Mouse (Mus musculus): Measurements from ENCODE around the gene Nr2e1.

DNA sequence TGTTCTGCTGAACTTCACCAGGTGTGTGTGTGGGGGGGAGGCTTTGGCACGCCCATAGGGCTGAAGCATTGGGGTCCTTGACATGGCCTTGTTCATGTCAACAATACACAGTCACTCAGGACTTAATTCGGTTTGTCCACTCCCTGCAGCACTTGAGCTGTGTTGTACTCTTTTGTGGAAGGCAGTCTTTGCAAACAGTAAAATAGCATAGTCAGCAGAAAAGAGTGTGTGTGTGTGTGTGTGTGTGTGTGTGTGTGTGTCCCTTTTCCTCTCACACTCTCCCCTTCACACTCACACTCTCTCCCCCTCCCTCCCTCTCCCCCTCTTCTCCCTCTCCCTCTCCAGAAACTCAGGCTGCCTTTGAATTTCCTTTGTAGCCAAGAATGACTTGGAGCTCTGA, 34.9 kb upstream of the Nr2e1 start:
- TF ChIP-seq CTCF (IDR thresholded peaks at IDR 0.05; ENCODE audit: low read depth) (no peak), EP300 (IDR thresholded peaks at IDR 0.05; ENCODE audit: low read depth) (no peak)

All from liver, postnatal 0 days (tissue).